Mouse (Mus musculus) telencephalon, adult 2 months (tissue): ENCODE measurements at regions not wholly inside any gene's neighbourhood (a gene's known extent, or its start where the extent isn't known, plus 50 kb on each side); places are given as distances from the start of the nearest gene placed in this dataset.

Experiments used
- DNase-seq: peaks from one replicate; pipeline ENCODE4 v3.0.0-alpha.2; 2011; ENCODE audit warnings: low read depth, low spot score

DNA sequence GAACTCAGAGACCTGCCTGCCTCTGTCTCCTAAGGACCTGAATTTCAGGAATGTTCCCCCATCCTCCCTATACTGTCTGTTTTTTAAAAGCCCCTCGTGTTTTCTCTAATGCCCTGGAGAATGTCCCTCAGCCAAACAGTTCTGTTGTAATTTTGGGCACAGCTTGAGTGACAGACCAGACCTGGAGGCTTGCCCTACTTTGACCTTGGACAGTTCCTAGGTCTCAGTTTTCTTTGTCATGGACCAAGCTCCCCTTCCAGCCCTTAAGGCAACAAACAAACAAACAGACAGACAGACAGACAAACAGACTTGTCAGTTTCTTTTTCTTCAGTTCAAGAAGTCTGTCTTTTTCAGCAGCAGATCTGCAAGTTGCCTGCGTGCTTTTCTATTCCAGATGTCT, 114.4 kb downstream of the Sox2 start:
- no peak for DNase-seq

- DNase-seq: no peak
Observed at GRCm38 (mm10) chr3:34765151-34765550, 114.9 kb downstream of the Sox2 start.

DNA sequence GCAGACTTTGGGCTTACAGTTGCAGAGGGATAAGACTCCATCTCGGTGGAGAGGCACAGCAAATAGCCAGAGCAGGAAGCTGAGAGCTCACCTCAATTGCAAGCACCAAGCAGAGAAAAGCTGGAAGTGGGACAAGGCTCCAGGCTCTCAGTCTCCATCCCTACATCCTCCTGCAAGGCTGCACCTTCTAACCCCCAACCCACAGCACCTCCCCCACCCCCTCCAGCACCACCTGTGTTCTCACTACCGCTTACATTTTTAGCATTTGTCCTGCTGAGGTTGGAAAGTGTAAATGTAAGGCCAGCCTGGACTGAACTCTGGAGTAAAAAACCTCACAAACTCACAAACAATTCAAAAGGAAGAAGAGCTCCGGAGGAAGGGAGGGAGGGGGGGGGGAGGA, 119.6 kb downstream of the Sox2 start:
- DNase-seq: no peak

GRCm38 (mm10) chr3:34770271-34770670, 120.1 kb downstream of the Sox2 start:
- DNase-seq: no peak

GRCm38 (mm10) chr3:34772035-34772434, 121.8 kb downstream of the Sox2 start:
- no peak for DNase-seq

DNA sequence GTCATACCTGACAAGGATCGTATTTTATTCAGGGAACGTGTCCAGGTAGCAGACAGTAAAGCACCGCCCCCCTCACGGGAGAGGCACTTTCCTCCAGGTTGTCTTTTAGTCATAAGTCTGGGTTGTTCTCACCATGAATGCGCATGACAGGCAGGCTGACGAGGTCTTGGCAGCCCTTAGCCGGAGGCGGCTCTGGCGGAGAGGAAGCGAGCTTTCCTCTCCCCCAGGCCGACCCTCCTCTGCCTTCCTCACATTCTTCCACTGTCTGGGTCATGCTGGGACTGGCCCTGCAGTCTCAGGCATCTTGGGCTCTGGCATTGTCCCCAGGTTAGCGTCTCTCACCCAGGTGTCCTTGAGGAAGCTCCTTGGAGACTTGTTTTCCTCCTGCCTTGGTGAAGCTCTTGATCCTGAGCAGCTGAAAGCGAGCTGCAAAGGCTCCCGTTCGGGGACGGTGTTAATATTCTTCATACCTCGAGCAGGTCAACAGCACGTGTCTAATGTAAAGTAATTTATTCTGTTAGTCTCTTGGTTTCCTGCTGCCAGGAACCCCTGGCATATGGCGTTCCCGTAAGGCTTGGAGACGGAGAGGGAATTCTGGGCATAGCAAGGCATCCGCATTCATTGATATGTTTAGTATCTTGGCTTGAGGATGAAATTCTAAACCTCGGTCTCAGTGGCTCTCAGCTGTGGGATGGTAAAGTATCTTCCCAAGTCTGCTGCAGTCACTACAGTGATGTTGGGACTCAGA, 123.6 kb downstream of the Sox2 start:
- no peak for DNase-seq

DNA sequence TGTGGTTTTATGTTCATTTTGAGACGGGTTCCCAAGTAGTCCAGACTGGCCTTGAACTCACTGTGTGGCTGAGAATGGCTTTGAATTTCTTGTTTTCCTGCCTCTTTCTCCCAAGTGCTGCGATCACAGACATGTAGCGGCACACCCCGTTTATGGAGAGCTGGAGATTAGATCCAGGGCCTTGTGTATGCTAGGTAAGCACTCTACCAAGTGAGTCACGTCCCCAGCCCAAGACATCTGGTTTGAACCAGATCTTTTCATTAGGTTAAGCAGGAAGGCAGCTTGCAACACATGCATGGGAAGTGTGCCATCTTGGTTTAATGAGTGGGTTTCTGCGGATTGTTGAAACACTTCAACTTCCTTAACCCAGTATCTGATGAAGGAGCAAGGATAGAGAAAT, 131.6 kb downstream of the Sox2 start:
- no peak for DNase-seq

DNA sequence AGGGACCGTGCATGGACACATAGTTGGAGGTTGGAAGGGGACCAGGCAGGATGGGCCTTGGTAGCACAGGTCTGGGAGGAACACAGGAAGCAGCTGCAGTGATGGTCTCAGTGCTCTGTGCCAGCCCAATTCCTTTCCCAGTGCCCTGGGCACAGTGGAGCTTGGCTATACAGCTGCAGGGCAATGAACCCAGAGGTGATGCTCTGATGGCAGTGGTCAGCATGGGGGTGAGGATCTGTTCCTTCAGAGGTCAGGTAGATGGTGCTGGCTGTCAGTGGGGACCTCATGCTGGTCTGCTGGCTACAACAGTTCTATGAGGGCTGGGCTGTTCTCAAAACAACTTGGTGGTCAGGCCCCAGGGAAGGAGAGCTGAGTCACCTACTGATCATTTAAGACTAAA, 133.2 kb downstream of the Sox2 start:
- DNase-seq: no peak

- no peak for DNase-seq
Observed at GRCm38 (mm10) chr3:34787211-34787610, 137.0 kb downstream of the Sox2 start.

DNA sequence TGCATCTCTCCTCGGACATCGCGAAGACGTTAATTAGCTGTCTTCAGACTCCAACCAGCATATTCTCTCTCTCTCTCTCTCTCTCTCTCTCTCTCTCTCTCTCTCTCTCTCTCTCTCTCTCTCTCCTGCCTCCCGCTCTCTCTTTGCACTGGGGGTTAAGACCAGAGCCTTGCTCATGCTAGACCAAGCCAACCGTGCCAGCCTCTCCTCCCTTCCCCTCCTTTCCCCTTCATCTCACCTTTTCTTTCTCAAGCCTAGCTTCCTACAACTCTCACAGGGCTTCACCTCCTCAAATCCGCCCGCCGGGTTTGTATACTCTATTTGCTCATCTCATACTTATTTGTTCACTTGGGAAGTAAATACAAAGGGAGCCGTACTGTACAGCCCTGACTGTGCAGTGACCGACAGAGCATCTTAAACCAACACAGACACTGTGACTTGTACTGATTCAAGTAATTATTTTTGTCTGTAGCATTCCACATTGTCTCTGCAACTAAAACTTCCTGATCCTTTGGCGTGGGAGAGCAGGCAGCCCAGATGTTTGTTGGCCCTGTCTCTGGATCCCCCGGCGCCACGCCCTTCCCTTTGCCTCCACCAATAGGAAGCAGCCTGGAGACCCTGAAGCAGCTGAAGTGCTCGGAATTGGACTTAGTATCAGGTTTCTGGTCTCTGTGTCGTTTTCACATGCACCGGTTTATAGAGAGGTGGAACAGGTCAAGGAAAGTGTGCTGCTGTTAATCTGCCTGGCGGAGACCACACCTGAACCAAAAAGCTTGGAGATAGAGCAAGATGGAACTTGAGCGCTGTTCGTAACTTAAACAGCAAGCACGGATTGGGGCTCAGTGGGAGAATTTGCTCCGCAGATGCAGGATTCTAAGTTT, 145.1 kb downstream of the Sox2 start:
- DNase-seq: no peak

GRCm38 (mm10) chr3:34795984-34796266, 145.7 kb downstream of the Sox2 start:
- no peak for DNase-seq

DNA sequence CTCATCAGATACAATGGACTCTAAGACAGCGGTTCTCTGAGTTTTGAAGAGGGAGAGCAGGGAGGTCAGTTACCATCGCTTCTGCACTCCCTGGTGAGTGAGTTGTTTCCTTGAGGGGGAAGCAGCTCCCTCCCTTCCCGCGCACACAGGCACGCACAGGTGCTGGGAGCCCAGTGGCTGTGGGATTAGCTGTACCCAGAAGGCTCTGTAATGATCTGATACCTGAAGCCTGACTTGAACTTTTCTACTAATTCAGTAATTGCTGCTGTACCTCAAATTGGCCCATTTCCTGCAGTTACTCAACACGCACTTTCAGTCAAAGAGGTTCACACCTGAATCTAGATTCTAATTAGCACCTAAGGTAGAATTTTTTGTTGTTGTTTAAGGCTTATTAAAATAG, 158.6 kb downstream of the Sox2 start:
- DNase-seq: no peak

DNA sequence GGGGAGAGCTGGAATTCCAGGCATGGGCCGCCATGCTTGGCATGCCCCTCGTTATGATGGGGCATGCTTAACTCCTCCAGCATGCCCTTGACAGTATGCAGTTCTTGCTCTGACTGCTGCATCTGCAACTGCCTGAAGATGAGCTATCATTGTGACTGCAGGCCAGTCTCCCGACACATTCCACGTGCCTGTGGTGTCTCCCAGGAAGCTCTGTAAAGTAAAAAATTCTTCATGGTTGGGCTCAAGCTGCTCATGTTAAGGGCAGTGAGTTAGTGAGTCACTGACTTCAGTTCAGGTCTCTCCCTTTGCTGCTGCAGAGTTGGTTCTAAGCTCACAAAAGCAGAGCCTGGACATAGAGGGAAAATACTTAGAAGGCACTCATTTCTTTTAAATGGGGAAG, 161.5 kb downstream of the Sox2 start:
- DNase-seq: no peak

GRCm38 (mm10) chr3:34813046-34813625, 162.9 kb downstream of the Sox2 start:
- no peak for DNase-seq

DNA sequence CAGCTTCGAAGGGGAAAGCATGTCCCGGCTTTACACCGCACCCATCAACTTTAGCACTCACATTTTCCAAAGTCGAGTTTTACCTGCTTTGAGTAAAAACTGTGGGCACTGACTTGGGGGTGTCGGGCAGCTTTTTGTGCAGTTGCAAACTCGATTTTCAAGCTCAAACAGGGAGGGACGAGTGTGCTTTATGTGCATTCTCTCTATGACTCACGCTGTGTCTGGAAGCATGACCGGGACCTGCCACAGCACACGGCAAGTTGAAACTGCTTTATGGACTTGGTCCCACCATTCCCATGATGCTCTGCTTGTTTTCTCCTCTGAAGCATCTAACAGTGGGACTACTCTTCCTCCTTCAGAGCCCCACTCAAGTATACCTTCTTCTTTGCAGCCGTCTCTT, 174.8 kb downstream of the Sox2 start:
- no peak for DNase-seq

DNA sequence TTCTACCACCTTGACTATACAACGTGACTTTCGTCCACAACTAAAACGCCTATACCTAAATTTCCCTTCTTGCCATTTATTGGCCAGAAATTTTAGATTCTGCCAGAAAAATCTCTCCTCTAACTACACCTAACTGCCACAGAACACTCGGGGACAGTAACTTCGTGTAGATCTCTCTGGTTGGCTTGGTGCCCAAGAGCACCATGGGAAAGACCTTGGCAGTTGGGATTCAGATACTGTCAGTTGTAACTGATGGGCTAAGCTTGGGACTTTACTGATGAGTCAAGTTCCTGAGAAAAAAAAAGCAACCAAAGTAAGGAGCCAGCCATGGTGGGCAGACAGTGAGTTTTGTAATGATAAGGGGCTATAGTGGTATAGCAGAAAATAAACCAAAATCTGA, 176.2 kb downstream of the Sox2 start:
- DNase-seq: no peak

DNA sequence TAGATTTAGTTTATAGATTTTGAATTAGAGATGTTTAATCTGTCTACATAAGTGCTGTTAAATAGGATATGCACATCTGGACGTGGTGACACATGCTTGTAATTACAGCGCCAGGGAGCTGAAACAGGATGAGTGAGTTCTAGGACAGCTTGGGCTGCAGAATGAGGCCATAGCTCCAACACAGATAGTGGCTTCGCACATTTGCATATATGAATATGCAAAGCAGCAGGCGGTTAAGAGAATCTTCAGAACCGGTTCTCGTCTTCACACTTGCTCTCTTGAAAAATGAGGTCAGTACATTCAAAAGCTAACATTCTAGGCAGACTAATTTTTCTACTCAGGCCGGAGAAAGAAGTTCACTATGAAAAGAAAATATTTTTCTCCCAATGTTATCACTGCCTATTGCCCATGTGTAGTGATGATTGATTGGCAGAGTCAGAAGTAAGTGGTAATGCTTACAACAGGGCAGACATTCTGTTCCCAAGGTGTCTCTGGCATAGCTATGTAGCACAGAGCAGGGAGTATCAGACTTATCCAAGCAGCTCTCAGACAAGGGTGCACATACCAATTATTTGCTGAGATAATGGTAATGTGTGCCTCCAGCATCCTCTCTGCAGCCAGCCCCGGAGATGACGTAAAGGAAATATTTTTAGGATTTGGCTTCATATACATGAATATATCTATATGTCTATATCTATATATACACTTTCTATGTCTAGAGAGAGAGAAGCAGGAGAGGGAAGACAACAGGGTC, 178.4 kb downstream of the Sox2 start:
- DNase-seq: peak; percentile 41

DNA sequence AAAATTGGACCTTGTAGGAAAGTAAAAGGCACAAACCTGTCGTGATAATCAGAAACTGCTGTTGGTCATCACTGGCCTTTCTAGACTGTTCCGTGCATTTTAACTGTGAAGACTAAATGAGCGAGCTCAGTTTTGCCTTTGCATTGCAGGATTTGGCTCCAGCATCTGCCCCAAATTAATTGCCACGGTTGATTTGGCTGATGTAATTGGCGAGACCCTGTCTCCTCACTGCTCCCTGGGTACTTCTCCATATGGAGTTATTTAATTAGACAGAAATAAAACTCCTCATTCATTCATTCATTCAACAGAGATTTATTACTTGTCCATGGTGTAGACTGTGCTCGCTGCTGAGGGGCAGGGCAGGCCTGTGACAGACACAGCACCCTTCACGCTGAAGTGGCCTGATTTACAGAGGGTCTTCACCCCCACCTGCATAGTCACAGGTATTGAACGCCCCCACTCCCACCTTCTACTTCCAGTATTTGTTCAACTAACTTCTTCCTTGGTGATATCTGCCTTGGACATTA, 186.6 kb downstream of the Sox2 start:
- no peak for DNase-seq

DNA sequence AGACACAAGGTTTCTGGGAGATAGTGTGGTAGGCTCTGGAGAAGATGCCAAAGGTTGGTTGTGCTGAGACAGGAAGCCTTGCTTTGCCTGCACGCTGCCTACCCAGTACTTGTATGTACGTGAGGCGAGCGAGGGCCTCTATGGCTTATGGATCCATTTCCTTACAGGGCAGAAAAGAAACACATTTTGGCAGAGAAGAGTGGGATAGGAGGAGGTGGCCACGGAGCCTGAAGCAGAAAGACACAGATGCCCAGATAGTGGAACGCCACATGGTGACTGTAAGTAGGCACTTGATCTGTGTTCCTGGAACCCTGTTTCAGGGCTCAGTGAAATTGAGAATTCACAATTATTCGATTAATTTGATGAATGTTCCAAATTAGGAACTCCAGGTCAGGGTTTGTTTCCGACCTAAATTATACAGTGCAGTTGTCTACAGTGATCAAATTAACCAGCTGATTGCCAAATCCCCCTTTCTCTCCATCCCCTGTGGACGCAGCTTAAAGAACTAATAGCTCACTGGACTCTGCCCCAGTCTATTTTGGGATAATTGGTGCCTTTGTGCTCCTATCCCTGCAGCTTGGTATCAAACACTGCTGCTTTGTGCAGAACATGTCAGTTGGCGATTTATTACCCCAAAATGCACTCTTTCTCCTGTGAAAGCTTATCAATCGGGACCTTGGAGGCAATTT, 187.6 kb downstream of the Sox2 start:
- DNase-seq: no peak

DNA sequence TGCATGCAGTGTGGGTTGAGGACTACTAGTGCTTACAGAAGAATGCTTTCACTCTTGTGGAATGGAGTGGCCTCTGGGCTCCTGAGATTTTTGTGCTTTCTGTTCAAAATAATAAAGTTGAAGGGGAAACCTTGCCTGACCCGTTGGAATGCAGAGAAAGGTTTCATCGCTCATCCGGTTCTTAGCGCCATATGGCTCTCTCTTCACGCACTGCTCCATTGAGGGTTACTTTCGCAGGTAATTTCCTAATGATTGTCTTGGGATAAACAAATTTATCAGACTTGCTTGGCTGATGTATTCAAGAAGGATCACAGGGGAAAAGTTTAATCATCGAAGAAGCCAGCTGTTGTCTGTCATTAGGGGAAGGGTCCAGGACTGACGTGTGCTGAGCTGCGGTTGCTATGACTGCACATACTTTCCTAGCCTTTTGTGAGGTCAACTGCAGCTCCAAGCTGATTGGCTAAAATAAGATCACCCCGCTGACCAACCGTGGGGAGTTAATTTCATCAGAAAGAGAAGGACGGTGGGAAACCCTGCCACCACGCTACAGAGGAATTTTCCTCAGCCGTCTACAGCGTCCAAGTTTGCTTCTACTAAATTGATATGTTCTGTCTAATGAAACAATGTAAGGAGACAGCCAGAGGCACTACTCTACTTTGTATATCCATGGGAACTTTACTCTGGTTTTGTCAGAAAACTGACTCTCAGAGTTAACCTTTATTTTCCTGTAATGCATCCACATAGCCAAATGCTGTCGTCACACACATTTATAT, 210.9 kb downstream of the Sox2 start:
- DNase-seq: no peak
